Mouse (Mus musculus): ENCODE results near the gene Pex7.
A peak's percentile ranks its signal among the peaks of the same experiment; 100 is the strongest.
"Not testable (repeated sequence)": the region's sequence is repeated elsewhere in the genome, so short reads cannot be mapped to it uniquely, and the experiment has no call there.

Gene Pex7

DNA sequence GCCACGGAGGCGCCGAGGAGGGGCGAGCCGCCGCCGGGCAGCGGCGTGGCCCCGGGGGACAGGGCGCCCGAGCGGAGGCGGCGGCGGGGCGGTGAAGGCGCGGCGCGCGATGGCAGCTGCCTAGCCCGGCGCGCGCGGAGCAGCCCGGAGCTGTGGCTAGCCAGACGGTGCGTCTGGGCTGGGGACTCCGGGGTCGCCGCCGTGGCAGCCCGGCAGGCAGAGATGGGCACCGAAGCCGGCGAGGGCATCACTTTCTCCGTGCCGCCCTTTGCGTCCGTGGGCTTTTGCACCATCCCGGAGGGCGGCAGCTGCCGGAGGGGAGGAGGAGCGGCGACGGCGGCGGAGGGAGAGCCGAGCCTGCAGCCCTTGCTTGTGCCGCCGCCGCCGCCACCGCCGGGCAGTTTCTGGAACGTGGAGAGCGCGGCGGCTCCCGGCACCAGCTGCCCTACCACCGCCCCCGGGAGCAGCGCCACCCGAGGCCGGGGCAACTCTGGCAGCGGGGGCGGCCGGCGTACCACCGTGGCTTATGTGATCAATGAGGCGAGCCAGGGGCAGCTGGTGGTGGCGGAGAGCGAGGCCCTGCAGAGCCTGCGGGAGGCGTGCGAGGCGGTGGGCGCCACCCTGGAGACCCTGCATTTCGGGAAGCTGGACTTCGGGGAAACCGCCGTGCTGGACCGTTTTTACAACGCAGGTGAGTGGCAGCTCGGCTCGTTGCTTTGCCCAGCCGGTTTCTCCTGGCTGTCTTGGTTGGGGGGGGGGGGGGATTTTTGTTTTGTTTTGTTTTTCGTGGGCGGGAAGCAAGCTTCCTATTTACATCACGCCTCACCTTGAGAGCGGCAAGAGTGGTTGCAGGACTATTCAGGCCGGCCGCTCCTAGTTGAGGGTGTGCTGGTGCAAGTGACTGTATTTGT is 27.1 kb upstream of the Pex7 start, which contains the start of gene Map3k5:
Map3k5 (plus strand) TSS at position 89 of the 911 bp plus-strand sequence.
- peak; percentile 34 for DNase-seq (ENCODE audit: low read depth, low spot score)

DNA sequence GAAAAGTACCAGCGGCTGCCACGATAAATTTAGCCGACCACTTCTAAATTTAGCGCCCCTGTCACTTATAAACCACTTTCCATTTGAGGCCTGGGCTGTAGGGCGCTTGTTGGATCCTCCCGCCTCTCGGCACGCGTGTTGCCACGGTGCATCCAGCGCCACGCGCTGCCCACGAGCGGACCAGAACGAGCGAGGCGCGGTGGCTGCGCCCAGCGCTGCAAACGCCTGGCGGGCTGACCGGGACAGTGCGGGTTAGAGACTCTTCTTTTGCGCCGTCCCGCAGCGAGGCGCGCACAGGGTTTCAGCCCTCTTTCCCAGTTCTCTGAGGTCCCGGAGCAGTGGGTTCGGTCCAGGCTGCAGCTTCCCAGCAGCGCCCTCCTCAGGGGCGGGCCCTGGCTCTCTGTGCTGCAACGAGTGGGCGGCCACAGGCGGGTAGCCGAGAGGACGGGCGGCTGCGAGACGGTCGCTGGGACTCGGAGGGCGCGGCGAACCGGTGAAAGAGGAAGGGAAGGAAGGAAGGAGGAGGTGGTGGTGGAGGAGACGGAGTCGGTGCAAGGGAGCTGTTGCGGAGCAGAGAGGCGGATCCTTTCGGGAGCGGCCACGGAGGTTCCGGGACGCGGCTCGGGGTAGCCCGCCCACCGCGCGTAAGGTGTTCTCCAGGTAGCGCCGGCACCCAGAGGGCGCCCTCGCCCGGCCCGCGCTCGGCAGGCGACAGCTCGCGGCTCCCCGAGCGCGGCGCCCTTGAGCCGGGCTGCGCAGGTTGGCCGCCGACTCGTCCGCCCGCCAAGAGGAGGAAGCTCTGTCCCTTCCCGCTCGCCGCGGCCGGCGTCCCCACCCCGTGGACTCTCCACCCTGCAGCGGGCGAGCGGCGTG is 26.3 kb upstream of the Pex7 start:
- DNase-seq (ENCODE audit: low read depth, low spot score) = peak; percentile 66

DNA sequence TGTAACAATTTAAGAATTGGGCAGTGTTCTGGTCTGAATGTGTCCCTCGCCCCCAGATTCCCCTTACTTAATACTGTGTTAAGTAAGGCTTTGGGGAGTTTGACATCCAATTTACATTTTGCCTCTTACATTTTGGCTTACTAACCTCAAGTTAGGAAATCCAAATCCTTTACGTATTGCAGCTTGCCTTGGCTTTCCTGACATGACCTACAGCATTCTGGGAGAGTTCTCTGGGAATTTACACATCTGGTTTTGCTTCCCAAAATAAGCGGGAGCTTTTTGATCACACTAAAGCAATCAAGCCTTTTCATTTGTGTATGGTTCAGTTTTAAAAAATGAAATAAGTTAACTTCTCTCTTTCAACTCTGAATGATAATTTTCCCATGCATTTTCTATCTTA is 25.5 kb upstream of the Pex7 start:
- DNase-seq (ENCODE audit: low read depth, low spot score) = no peak

DNA sequence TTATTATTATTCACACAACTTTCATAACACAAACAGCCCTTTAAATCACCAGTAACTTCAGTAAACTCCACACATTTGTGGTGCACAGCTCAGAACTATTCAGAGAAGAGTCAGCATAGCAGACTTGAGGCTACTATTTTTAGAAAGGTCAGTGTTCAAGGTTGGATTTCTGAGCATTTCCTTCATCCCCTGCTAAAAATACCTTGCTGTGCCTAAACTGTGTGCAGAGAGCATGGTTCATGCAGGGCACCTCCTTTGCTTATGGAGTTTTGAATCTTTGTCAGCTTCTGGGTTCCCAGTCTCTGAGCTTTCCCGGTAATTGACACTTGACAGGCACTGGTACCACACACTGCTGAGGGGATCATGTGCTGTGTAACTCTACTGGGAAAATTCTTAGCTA is 20.7 kb upstream of the Pex7 start:
- no peak for DNase-seq (ENCODE audit: low read depth, low spot score)

DNA sequence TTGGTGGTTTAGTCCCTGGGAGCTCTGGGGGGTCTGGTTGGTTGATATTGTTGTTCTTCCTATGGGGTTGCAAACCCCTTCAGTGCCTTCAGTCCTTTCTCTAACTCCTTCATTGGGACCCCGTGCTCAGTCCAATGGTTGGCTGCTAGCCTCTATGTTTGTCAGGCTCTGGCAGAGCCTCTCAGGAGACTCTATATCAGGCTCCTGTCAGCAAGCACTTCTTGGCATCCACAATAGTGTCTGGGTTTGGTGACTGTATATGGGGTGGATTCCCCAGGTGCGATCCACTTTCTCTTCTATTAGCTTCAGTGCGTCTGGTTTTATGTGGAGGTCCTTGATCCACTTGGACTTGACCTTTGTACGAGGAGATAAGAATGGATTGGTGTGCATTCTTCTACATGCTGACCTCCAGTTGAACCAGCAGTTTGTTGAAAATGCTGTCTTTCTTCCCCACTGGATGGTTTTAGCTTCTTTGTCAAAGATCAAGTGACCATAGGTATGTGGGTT is 19.0 kb upstream of the Pex7 start:
- not testable (repeated sequence) for DNase-seq (ENCODE audit: low read depth, low spot score)

DNA sequence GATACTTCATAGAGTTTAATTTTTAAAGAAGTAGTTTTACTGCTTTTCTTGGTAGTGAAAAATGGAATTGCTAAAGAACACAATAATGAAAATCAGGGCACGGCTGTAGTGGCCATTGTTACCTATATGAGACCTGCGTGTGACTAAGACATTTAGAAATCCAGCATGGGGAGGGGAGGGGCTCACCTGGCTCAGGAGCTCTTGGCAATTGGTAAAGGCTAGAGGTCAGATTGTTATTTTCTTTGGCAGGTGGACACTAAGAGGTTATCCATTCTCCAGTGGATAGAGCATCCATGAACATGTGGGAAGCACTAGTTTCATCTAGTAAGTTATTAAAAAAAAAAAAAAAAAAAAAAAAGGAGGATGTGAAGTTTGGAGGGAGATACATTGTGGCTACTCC is 16.8 kb upstream of the Pex7 start:
- DNase-seq (ENCODE audit: low read depth, low spot score) = no peak

DNA sequence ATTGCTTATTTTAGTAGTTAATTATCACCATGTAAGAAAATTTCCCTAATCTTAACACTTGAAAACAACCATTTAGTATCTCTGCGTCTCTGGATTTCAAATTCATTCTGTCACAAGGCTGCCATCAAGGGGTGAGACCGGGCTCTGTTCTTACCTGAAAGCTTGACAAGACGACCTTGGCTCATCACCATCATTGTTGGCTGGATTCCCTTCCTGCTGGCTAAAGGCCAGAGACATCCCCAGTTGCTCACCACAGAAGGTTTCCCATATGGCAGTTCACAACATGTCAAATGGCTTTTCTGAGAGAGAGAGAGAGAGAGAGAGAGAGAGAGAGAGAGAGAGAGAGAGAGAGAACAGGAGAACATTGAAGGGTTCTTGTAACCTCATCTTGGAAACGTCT is 14.9 kb upstream of the Pex7 start:
- DNase-seq (ENCODE audit: low read depth, low spot score) = no peak

DNA sequence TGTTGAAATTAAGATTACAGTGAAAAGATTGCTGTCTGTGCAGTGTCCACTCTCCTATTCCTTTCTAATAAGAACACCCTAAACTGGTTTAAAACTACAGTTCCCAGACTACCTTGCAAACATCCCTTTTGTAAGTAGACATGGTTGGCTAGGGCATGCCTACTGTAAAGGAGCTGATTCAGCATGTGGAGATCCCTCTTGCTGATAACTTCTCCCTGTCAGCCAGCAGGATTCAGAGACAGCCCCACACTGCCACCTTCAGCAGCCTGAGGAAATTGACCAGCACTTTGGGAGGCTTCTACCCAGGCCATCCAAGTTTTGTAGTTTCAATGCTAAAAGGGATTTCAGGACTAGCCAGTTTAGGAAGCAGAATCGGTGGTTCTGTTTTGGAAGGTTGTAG is 7.8 kb upstream of the Pex7 start:
- peak; percentile 50 for DNase-seq (ENCODE audit: low read depth, low spot score)

DNA sequence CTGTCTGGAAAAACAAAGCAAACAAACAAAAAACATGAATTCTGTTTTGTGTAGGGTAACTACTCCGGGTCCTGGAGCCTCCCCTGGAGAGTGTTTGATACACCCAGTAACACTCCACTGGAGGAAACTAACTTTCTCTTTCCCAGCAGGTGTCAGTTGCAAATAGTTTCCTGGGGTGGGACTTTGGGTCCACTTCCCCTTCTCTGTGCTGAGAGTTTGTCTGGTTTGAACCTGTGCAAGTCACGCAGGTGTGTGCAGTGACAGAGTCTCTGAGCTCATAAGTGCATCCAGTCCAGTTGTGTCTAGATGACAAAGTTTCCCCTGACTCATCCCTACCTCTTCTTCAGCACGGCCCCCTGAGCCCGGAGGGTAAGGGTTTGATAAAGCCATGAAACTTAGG is 6.3 kb upstream of the Pex7 start:
- no peak for DNase-seq (ENCODE audit: low read depth, low spot score)

DNA sequence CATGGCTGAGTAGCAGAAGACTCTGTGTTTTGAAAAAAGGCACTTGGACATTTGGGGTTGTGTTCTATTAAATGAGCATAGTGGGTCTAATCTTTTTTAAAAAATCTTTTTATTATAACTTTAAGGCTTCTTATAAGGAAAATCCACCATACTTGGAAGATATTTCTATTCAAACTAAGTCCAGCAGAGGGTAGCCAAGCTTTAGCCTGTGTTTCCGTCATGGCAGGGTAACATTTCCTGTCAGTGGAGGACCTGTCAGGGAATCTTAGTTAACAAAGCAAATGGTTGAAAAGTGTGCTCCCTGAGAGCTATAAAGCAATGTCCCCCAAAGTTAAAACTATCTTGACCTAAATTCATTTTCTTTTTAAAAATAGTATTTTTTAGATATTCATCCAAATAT is 4.1 kb upstream of the Pex7 start:
- no peak for DNase-seq (ENCODE audit: low read depth, low spot score)

DNA sequence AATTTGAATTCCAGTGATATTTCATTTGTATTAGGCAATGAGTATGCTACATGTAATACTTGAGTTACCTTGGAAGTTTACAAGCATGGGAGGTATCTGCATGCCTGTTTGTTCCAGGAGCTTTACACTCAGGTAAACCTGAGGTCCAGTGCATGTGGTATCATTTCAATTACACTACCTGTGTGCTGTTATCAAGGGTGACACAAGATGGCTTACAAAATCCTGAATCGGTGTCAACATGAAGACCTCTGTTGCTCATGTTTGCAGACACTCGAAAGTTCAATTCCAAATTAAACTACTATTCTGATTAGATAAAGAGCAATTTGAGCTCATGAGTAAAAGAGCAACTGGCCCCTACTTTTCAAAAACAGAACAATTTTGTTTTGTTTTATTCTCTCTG is 3.0 kb upstream of the Pex7 start:
- no peak for DNase-seq (ENCODE audit: low read depth, low spot score)

DNA sequence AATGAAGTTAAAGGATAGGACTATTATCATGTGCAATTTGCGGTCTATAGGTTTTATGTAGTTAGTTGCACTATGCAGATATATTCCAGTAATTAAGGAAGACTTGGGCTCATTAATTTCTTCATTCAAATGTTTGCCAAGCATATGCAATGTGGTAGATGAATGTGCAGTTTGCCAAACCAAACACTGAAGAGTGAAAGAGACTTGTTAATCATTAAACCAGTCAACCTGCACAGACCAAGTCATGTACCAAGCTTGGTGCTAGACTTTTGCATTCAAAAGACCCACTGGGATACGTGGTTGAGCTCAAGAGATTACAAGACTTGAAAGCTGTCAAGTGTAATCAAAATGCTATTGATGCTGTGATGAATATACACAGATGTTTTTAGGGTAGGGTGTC is 587 bp upstream of the Pex7 start:
- no peak for DNase-seq (ENCODE audit: low read depth, low spot score)

DNA sequence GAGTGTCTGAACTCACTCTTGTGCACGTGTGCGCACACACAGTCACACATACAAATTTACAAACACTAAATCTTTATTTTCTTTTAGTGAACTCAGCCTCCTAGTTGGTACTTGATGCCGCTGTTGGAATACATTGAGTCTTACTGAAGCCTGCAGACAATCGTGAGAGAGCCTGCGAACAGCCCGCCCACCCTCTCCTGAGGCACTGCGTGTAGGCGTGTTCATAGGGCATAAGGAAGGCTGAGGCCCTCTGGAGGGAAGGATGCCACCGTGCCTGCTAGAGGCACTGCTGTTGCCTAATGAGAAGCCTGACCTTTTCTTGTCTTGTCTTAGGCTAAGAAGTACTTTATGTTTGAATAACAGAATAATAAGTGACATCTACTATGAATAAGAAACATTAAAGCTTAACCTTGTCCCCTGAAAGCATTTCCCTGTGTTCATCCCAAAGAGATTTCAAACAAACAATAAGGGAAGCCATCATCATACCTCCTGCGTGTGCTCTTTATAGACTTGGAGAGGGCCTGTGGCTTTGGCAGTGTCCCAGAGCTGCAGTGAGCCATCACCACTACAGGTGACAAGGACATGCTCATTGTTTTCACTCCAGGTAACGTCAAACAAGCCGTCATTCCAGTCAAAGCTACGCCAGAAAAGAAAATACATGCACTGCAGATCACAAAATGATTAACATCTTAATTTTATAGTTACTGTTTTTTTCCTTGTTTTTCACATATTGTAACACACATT is 3.2 kb downstream of the Pex7 start:
- DNase-seq (ENCODE audit: low read depth, low spot score) = no peak

DNA sequence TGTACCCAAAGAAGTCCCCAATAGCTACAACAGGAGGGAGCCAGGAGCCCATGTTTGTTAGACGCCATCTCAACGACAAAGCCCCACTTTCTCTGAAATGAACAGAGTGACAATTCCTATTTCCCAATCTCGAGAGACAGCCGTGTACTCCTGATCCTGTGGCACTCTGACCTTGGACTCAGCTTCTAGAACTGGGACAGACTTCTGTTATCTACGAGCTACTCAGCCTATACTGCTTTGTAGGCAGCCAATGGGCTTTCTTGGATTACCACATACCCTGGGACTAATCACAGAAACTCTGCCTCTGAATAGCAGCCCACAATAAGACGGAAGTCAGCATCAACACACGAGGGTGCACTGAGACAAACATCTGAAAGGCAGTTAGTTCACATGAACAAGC is 5.5 kb downstream of the Pex7 start:
- no peak for DNase-seq (ENCODE audit: low read depth, low spot score)

DNA sequence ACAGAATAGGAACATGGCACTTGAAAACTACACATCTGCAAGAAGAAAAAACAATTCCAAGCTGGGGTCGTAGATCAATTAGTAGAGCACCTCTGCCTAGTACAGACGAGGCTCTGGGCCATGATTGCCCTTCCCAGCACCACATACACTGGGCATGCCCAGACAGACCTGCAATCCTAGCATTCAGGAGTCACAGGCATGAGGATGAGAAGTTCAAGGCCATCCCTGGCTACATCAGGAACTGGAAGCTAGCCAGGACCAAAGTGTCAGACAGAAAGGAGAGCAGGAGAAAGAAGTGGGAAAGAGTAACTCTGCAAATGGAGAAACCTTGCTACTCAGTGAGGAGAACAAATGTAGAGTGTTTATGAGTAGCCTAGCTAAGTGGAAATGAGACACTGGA is 7.3 kb downstream of the Pex7 start:
- DNase-seq (ENCODE audit: low read depth, low spot score) = no peak

DNA sequence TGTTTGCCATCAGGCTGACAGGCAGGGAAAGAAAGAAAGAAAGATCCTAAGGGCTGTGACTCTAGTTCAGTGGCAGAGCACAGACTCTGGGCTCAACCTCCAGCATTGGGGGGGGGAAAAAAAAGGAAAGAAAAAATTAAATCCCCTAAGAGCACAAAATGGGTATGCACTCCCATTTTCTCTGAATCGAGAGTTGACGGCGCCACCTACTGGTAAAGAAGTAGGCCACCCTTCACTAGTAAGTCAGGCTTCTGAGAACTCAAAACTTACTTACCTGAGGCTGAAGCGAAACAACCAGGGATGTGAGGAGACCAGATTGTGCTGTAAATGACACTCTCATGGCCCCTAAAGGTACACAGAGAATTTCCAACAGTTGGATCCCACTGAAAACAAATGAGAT is 13.5 kb downstream of the Pex7 start:
- DNase-seq (ENCODE audit: low read depth, low spot score) = peak; percentile 59

DNA sequence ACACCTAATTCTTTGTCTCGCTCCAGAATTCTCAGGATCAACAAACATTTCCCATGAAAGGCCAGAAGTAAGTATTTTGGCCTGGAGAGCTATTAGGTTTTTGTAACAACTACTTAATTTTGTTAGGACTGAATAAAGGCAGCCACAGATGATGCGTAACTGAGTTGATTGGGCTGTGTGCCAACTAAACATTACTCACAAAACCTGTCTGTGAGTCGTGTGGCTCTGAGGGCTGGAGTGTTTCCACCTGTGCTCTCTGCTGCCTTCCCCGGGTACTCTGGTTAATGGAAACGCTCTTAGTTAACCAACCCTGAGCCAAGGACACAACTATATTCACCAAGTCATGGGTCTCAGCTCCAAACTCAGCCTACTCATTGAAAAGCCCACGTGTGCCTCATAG is 14.3 kb downstream of the Pex7 start:
- DNase-seq (ENCODE audit: low read depth, low spot score) = no peak

DNA sequence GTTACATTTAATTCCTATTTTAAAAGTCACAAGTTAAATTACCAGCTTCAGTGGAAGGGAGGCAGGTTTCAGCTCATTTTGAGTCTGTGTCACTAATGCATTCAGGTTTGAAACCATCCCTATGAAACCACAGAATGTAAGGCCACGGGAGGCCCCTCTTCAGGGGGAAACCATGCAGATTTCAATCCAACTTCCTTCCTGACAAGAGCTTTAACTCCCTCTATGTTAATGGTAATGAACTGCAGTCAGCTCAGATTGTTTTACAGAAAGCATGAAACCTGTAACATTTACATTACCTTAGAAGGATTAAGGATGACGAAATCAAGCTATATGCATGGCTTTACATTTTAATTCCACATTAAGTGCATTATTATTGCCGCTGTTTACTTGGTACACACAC is 15.8 kb downstream of the Pex7 start:
- no peak for DNase-seq (ENCODE audit: low read depth, low spot score)

DNA sequence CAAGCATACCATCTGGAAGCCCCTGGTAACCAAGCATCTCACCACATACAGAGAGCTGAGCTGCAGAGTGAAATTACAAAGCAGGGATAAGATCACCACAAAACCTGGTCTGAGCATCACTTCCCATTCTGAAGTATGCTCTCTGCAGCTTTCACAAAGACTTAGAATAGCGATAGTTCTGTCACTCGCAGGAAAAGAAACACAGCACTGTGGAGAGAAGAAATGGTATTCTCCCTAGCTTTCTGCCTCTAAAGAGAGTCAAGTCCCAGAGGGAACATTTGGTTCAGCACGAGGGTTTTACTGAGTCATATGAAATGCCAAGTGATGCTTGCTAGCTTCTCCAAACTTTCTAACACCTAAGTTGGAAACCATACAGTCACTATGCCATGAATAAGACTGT is 17.6 kb downstream of the Pex7 start:
- no peak for DNase-seq (ENCODE audit: low read depth, low spot score)

DNA sequence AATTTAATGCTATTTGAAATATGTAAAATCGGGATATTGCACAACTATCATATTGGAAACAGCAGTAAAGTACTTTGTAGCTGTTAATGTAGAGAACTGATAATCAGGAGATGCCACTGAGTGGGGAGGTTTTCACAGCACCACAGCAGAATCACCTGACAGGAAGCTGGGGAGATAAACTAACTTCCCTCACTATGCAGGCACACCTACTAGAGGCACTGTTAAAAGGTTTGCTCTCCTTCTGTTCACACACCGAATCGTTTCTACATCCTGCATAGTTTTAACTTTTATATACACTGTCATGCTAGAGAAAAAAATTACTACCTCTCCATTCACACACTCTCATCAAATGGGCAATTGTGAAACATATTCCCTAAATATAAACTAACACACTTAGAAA is 21.2 kb downstream of the Pex7 start:
- DNase-seq (ENCODE audit: low read depth, low spot score) = no peak

DNA sequence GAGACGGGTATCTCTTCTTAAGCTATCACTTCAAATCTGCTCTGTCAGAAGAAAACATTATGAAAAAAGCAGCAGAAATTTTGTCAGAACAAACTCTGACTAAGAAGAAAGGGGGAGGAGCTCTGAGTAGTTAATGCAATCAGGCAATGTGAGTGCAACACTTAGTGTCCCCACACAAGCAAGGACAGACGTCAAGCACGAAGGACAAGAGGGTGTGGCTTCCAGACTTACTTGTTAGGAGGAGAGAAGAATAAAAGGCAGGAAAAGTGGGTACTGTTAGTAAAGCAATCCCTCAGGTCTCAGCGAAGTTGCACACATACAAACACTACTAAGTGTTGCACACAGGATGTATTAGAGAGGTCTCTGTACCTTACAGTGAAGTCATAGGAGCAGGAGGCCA is 23.1 kb downstream of the Pex7 start:
- no peak for DNase-seq (ENCODE audit: low read depth, low spot score)

DNA sequence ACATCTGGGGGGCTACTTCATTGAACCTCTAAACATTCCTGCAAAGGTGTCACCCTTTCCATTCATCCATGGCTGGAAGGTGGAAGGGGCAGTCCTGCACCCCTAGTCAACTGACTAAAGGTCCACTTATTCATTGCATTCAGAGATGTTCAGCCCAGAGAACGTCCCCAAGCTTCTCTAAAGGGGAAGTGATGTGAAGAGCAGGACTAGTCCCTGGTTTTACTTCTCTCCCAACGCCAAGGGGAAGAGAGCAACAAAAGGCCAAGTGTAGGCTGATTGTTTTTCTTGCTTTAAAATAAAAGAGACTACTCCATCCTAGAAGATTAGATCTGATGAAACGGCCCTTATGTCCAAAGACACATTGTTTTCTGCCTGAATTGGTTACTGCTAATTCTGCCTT is 27.1 kb downstream of the Pex7 start:
- DNase-seq (ENCODE audit: low read depth, low spot score) = no peak

Data from mesoderm, embryonic 11.5 days (tissue).